Mouse (Mus musculus) G1E (cell line): ENCODE data around the gene Lypla2.

Experiments used
- CTCF ChIP-seq: IDR thresholded peaks from 2 replicates; pipeline ENCODE4 v1.5.1; 2012; ENCODE audit warnings: low read depth, low read length, inconsistent platforms, mixed read lengths
- GATA1 ChIP-seq: IDR thresholded peaks from 2 replicates; pipeline ENCODE4 v1.6.1; 2012; ENCODE audit warnings: borderline replicate concordance, low read length, inconsistent platforms, mixed read lengths
- GATA2 ChIP-seq: IDR thresholded peaks from 2 replicates; pipeline ENCODE4 v1.6.1; 2012; ENCODE audit warnings: low read depth, low read length, inconsistent platforms, borderline replicate concordance

- TF ChIP-seq CTCF (no peak), GATA2 (no peak), GATA1 (no peak)
Measured at GRCm38 (mm10) chr4:135993941-135994340, 21.5 kb upstream of the Lypla2 start.
